Mouse (Mus musculus) CH12.LX (cell line): ENCODE measurements around the gene Mns1.

ENCODE experiments used
- CTCF ChIP-seq, 2 experiments: IDR thresholded peaks in 1 of 2; conservative IDR thresholded peaks in 1 of 2; 2 replicates each; pipeline ENCODE4 v1.5.1; 2011 to 2012; ENCODE audit warnings: low read depth in 2 of 2, low read length in 2 of 2, improper control_type of control experiment in 1 of 2, inconsistent platforms in 1 of 2, mild to moderate bottlenecking in 1 of 2, moderate library complexity in 1 of 2
- EP300 ChIP-seq: IDR thresholded peaks from 2 replicates; pipeline ENCODE4 v1.6.1; 2011; ENCODE audit warnings: low read length, improper control_type of control experiment
- ETS1 ChIP-seq: conservative IDR thresholded peaks from 2 replicates; pipeline ENCODE4 v1.6.1; 2012; ENCODE audit warnings: low read depth, mild to moderate bottlenecking, inconsistent platforms, low read length, improper control_type of control experiment, moderate library complexity
- MAX ChIP-seq: IDR thresholded peaks from 2 replicates; pipeline ENCODE4 v1.6.1; 2011; ENCODE audit warnings: low read length, improper control_type of control experiment
- MEF2A ChIP-seq: IDR thresholded peaks from 2 replicates; pipeline ENCODE4 v1.6.1; 2014; ENCODE audit warnings: low read depth, mild to moderate bottlenecking, inconsistent platforms, low read length, improper control_type of control experiment, borderline replicate concordance
- POLR2A ChIP-seq: IDR thresholded peaks from 2 replicates; pipeline ENCODE4 v1.6.1; 2011; ENCODE audit warnings: low read depth, mild to moderate bottlenecking, improper control_type of control experiment, low read length
- UBTF ChIP-seq: IDR thresholded peaks from 2 replicates; pipeline ENCODE4 v1.6.1; 2012; ENCODE audit warnings: low read depth, mild to moderate bottlenecking, inconsistent platforms, low read length, improper control_type of control experiment, moderate library complexity
- USF1 ChIP-seq: IDR thresholded peaks from 2 replicates; pipeline ENCODE4 v1.6.1; 2014; ENCODE audit warnings: low read depth, mild to moderate bottlenecking, inconsistent platforms, low read length, improper control_type of control experiment
- ZNF384 ChIP-seq: IDR thresholded peaks from 2 replicates; pipeline ENCODE4 v1.6.1; 2012; ENCODE audit warnings: low read depth, low read length, improper control_type of control experiment, inconsistent platforms

DNA sequence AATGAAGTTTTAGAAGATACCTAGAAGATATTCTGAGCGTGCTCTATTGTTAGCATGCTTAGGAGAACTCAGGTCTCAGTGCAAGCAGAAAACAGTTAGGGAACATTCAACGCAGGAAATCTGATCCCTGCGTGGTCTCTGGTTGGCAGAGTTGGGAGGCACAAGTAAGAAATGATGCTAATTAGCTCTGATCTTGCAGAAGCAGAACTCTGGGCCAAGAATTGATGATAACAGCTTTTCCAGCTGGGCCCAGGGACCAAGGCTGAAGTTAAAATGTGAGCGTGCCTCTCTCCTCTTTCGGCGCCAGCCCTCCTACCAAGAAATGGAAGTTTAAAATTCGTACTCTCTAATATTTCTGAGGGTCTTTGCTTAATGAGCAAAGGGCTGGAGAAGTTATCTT, 45.1 kb upstream of the Mns1 start:
- TF ChIP-seq UBTF: no peak
- no peak for TF ChIP-seq USF1
- no peak for TF ChIP-seq EP300
- no peak for TF ChIP-seq CTCF (conservative IDR thresholded peaks at IDR 0.05 in 1 of 2, IDR thresholded peaks at IDR 0.05 in 1 of 2; ENCODE audit: low read depth in 2 of 2, low read length in 2 of 2)
- no peak for TF ChIP-seq ETS1
- no peak for TF ChIP-seq POLR2A
- TF ChIP-seq MEF2A: no peak
- no peak for TF ChIP-seq MAX
- no peak for TF ChIP-seq ZNF384
